Mouse (Mus musculus): ENCODE measurements at regions not wholly inside any gene's neighbourhood (a gene's known extent, or its start where the extent isn't known, plus 50 kb on each side); places are given as distances from the start of the nearest gene placed in this dataset.

- TF ChIP-seq CTCF (IDR thresholded peaks at IDR 0.05; ENCODE audit: low read depth, low read length) (no peak), POLR2A (IDR thresholded peaks at IDR 0.05; ENCODE audit: extremely low read depth, insufficient read depth, low read length) (no peak)
These were observed 284.2 kb downstream of the Insc start for GRCm38 (mm10) chr7:115027685-115028084.
